Mouse (Mus musculus) gastrocnemius, postnatal 36 days (tissue): ENCODE measurements at regions not wholly inside any gene's neighbourhood (a gene's known extent, or its start where the extent isn't known, plus 50 kb on each side); places are given as distances from the start of the nearest gene placed in this dataset.
A peak's percentile ranks its signal among the peaks of the same experiment; 100 is the strongest.

Experiments used
- DNase-seq, 2 experiments: peaks; one replicate each; pipeline ENCODE4 v3.0.0; 2022
- intact Hi-C: fragments of 180-260 bp; cut with DNase I; formaldehyde crosslinking; loops from one replicate; pipeline ENCODE4 v1.15.1; 2025

GRCm38 (mm10) chr16:84581166-84581565 is 66.2 kb downstream of the A730009L09Rik start:
- no peak for DNase-seq
- intact Hi-C loops, result no loop called here

GRCm38 (mm10) chr16:84583323-84583722 is 68.4 kb downstream of the A730009L09Rik start:
- intact Hi-C loops, result no loop called here
- no peak for DNase-seq

- DNase-seq, result no peak
Measured at GRCm38 (mm10) chr16:84583773-84584229, 68.9 kb downstream of the A730009L09Rik start.

GRCm38 (mm10) chr16:84584724-84585399 is 69.9 kb downstream of the A730009L09Rik start:
- intact Hi-C loops, result no loop called here
- DNase-seq, result no peak

More at GRCm38 (mm10) chr16:84583773-84584229, 68.9 kb downstream of the A730009L09Rik start:
- intact Hi-C loops, result no loop called here

GRCm38 (mm10) chr16:84592978-84593377 is 78.1 kb downstream of the A730009L09Rik start:
- DNase-seq, result no peak
- intact Hi-C loops, result no loop called here

- intact Hi-C loops, result no loop called here
Measured at GRCm38 (mm10) chr16:84602969-84603368, 88.0 kb downstream of the A730009L09Rik start.

GRCm38 (mm10) chr16:84603465-84604205 is 88.7 kb downstream of the A730009L09Rik start:
- intact Hi-C loops, result no loop called here
- no peak for DNase-seq

More at GRCm38 (mm10) chr16:84602969-84603368, 88.0 kb downstream of the A730009L09Rik start:
- DNase-seq, result no peak

- intact Hi-C loops, result no loop called here
- DNase-seq, result no peak
Measured at GRCm38 (mm10) chr16:84604272-84604975, 89.5 kb downstream of the A730009L09Rik start.

- DNase-seq, result no peak
- intact Hi-C loops, result no loop called here
Measured at GRCm38 (mm10) chr16:84606010-84606803, 91.3 kb downstream of the A730009L09Rik start.

GRCm38 (mm10) chr16:84606804-84607095 is 91.8 kb downstream of the A730009L09Rik start:
- DNase-seq, result no peak
- intact Hi-C loops, result no loop called here

GRCm38 (mm10) chr16:84607503-84607902 is 92.6 kb downstream of the A730009L09Rik start:
- intact Hi-C loops, result no loop called here
- no peak for DNase-seq

GRCm38 (mm10) chr16:84615683-84616082 is 100.8 kb downstream of the A730009L09Rik start:
- intact Hi-C loops, result no loop called here

GRCm38 (mm10) chr16:84616132-84616531 is 101.2 kb downstream of the A730009L09Rik start:
- DNase-seq, result no peak
- intact Hi-C loops, result no loop called here

More at GRCm38 (mm10) chr16:84615683-84616082, 100.8 kb downstream of the A730009L09Rik start:
- DNase-seq, result no peak

- DNase-seq, result no peak
- intact Hi-C loops, result no loop called here
Measured at GRCm38 (mm10) chr16:84618379-84618778, 103.5 kb downstream of the A730009L09Rik start.

- intact Hi-C loops, result no loop called here
- no peak for DNase-seq
Measured at GRCm38 (mm10) chr16:84619876-84620275, 105.0 kb downstream of the A730009L09Rik start.

GRCm38 (mm10) chr16:84620861-84621260 is 105.9 kb downstream of the A730009L09Rik start:
- no peak for DNase-seq
- intact Hi-C loops, result no loop called here

- peak in 1 of 2 experiments; percentile 14 for DNase-seq
- intact Hi-C loops, result no loop called here
Measured at GRCm38 (mm10) chr16:84621300-84622031, 106.5 kb downstream of the A730009L09Rik start.

GRCm38 (mm10) chr16:84623346-84624085 is 108.6 kb downstream of the A730009L09Rik start:
- intact Hi-C loops, result no loop called here
- DNase-seq, result no peak
